Mouse (Mus musculus) v-Abl transformed pro-B cells (cell line): Measurements from ENCODE around the gene Zzef1.

Experiments used
- in situ Hi-C, 2 experiments: fragments of 400-800 bp; cut with MboI; formaldehyde crosslinking; loops; one replicate each; pipeline ENCODE4 v1.15.1; 2025; ENCODE audit not compliant: unreplicated experiment in 2 of 2

Gene Zzef1

DNA sequence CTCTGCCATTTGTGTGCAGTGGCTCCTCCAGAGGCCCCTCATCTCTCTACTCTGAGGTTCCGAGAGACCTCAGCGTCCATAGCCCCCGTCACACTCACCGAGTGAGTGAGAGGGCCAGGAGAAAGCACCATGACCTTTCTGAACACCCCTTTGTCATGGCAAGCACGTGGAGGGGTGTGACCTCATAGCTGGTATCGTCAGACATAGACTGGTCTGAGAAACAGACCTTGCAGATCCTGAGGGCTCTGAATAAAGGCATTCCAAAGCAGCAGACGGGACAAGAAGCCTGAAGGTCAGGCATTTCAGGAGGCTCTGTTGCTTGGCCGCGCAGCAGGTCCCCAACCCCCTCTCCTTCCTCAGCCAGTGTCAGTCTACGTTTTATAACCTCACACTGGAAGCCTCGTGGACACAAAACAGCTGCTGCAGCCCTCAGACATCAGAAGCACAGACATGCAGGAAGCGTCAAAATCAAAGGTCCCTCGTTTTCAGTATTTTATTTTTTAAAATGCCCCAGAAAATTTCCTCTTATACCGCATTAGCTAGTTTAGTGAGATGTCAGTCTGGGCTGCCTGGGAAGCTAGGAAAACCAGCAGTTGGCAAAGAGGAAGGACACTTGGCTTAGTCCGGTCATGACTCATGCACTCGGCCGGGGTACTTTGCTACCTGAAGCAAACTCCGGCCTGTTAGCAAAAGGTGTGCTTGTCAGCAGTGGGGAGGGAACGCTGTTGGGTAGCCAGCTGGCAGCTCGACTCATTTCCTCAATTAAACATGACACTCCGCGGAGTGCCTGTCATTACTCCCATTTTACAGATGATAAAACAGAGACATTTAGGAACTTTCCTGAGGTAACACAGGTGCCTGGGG lies 155.3 kb downstream of the Zzef1 start:
- in situ Hi-C loops, result no loop called here

GRCm38 (mm10) chr11:72952226-72952625 lies 156.2 kb downstream of the Zzef1 start:
- in situ Hi-C loops, result no loop called here

DNA sequence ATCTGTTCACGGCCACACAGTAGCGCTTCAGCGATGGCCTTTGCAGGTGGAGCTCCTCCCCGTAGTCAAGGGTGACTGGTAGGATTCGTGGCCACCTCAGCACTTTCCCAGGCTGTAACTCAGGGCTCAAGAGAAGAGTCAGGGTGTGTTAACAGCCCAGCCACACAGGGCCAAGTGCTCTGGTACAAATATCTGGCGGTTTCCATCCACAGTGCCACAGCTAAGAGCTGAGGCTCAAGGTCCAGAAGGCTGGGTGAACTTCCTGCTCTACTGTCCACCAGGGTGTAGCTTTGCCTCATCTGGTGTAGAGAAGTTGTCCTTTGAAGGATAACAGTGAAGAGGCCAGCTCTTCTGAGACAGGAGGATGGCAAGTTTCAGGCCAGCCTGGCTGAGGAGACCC lies 156.7 kb downstream of the Zzef1 start:
- in situ Hi-C loops, result no loop called here

GRCm38 (mm10) chr11:72953116-72953439 lies 157.1 kb downstream of the Zzef1 start:
- in situ Hi-C loops, result no loop called here

DNA sequence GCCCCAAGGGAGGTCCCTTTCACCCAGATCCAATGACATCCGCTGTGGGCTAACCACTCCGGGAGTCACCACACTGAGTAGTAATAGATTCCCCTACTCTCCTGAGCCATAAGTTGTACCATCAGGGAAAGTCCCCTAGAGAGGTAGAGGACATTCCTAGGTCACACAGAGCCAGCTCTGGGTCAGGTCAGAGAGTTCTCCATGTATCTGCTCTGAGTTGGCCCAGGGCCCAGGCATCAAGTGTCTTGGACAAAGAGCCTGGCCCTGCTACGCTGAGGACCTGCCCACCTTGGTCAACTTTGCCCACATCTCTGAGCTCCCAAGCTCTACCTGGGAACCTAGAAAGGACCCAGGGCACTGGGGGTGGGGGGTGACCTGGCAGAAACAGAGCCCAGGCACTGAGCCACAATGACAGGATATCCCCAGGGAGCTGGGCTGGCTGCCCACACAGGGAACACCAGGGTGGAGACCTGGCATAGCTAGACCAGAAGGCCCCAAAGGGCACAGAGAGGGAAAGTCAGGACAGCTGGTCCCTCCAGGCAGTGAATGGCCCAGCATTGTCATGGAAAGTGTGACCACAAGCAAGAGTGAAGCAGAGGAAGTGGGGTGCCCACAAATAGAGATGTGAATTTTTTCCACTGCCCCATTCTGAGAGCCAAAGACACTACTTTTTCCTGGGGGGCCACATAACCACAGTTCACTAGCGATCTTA lies 157.6 kb downstream of the Zzef1 start:
- in situ Hi-C loops, result no loop called here

DNA sequence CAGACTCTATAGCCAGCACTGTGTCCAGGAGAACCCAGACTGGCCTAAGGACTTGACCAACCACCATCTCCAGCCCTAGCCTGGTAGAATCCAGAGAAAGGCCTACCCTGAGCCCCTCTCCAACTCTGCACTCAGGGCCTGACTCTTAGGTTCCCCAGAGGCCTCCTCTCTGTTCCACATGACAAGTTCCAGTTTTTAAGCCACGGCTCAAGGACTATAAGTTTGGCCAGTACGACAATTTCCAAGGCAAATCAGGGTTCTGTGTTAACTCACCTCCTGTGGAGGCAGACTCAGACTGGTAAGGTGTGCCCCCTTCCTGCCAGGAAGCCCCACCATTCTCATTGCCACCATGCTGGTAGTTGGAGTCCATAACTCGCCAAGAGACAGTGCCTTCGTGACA lies 158.2 kb downstream of the Zzef1 start:
- in situ Hi-C loops, result no loop called here

GRCm38 (mm10) chr11:72955339-72955974 lies 159.4 kb downstream of the Zzef1 start:
- in situ Hi-C loops, result no loop called here

GRCm38 (mm10) chr11:72957318-72957717 lies 161.3 kb downstream of the Zzef1 start:
- in situ Hi-C loops, result no loop called here

DNA sequence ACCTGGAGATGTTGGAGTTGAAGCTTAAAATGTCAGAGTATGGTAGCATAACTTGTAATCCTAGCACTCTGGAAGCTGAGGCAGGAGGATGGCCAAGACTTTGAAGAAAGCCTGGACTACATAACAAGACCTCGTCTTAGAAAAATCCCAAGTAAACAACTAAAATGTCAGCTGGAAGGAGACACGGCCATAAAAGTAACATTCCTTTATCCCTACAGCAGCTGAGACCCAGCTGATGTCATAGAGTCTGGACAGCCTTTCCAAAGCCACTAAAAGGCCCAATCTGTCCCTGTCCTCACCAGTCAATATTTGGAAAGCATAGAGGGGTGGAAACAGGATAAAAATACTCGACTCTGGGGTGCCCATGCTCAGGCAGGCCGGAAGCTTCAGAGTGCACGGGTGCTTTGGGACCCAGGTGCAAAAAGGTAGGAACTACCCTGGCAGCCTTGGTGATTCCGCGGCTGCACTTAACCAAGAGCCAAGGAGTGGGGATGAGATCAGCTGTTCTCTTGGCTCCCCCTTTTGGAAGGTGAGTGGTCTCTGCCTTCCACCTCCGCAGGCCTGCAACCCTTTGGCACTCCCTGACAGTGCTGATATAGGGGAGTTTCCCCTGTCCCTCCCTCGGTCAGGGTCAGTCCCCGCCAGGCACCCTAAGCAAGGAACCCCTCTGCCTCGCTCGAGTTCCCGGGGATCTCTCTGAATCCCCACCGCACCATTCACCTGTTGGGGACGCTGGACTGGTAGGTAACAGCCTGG lies 164.1 kb downstream of the Zzef1 start:
- in situ Hi-C loops, result no loop called here

GRCm38 (mm10) chr11:72960723-72961071 lies 164.7 kb downstream of the Zzef1 start:
- in situ Hi-C loops, result no loop called here

- in situ Hi-C loops, result no loop called here
Measured at GRCm38 (mm10) chr11:72961072-72961980, 165.3 kb downstream of the Zzef1 start, which contains the start of gene Atp2a3. TSS of gene Atp2a3 (plus strand) at chr11:72961169.

- in situ Hi-C loops, result no loop called here
Measured at GRCm38 (mm10) chr11:72962378-72962777, 166.4 kb downstream of the Zzef1 start.

- in situ Hi-C loops, result no loop called here
Measured at GRCm38 (mm10) chr11:72963058-72963788, 167.2 kb downstream of the Zzef1 start.

DNA sequence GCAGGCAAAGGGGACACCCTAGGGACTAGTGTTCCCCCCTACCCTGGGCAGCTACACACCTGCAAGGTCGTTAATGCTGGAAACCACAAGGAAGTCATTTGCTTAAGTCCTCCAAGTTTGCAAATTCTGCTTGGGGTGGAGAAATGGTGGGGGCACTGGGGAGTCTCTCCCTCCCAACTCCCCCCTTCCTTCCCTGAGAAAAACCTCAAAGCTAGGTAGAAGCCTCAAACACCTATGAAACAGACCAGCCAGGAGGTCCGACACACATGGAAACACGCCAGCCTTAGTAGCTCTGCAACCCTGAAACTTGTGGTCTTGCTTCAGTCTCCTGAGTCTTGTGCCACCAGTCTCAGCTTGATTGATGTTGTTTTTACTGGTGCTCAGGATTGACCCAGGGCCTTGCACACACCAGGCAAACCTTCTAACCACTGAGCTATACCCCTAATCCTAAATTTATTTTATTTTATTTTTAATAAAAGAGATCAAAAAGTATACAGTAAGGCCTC lies 167.8 kb downstream of the Zzef1 start:
- in situ Hi-C loops, result no loop called here

GRCm38 (mm10) chr11:72974995-72975503 lies 179.0 kb downstream of the Zzef1 start:
- in situ Hi-C loops, result no loop called here
